Mouse (Mus musculus) thymus, adult 2 months (tissue): Measurements from ENCODE around the gene Lipe. TPM values are rescaled to one million over a fixed set of nuclear protein-coding genes. Genes with fewer than 3 reads are reported as not detected.

Experiments
- DNase-seq: peaks from one replicate; pipeline ENCODE4 v3.0.0; 2021
- H3K27ac ChIP-seq: fragments of 200-500 bp; 2 replicates; pipeline ENCODE4 v1.5.1; 2012; ENCODE audit warnings: low read length, control low read depth; ENCODE audit not compliant: control insufficient read depth, insufficient read depth
- H3K27me3 ChIP-seq: fragments of 200-500 bp; 2 replicates; pipeline ENCODE4 v1.6.1; 2012; ENCODE audit warnings: mild to moderate bottlenecking, low read length, moderate library complexity, mixed read lengths; ENCODE audit not compliant: control insufficient read depth, insufficient read depth
- H3K36me3 ChIP-seq: fragments of 200-500 bp; 2 replicates; pipeline ENCODE4 v1.6.1; 2012; ENCODE audit warnings: mild to moderate bottlenecking, low read length, moderate library complexity; ENCODE audit not compliant: control insufficient read depth, insufficient read depth
- H3K4me1 ChIP-seq: fragments of 200-500 bp; replicated peaks from 2 replicates; pipeline ENCODE4 v1.6.1; 2012; ENCODE audit warnings: low read length; ENCODE audit not compliant: control insufficient read depth, insufficient read depth
- H3K4me3 ChIP-seq: fragments of 200-500 bp; 2 replicates; pipeline ENCODE4 v1.5.1; 2012; ENCODE audit warnings: mild to moderate bottlenecking, low read length, control low read depth, moderate library complexity; ENCODE audit not compliant: control insufficient read depth, insufficient read depth
- CTCF ChIP-seq: fragments of 200-500 bp; IDR thresholded peaks from 2 replicates; pipeline ENCODE4 v1.5.1; 2012; ENCODE audit warnings: mild to moderate bottlenecking, control low read depth, low read length, moderate library complexity, borderline replicate concordance; ENCODE audit not compliant: control insufficient read depth, poor library complexity, insufficient read depth; ENCODE audit errors: extremely low read depth
- POLR2A ChIP-seq: fragments of 200-500 bp; IDR thresholded peaks from 2 replicates; pipeline ENCODE4 v1.6.1; 2012; ENCODE audit warnings: mild to moderate bottlenecking, low read length, control low read depth, moderate library complexity; ENCODE audit not compliant: control insufficient read depth, poor library complexity, insufficient read depth; ENCODE audit errors: extremely low read depth
- WGBS: fragments of 180-500 bp; shearing (Covaris S2); methylation state at CpG from one replicate; pipeline ENCODE4 v1.1.7; 2018; 5-methylcytosine and 5-hydroxymethylcytosine counted together
- polyA plus RNA-seq: library from polyadenylated mRNA; depleted of rRNA; stranded (reverse); fragments of >200 nt; gene quantifications from 2 replicates; pipeline ENCODE4 v1.2.3, GENCODE M21; 2012

Lipe gene
- polyA plus RNA-seq, 1 experiment: 75.3 TPM

DNA sequence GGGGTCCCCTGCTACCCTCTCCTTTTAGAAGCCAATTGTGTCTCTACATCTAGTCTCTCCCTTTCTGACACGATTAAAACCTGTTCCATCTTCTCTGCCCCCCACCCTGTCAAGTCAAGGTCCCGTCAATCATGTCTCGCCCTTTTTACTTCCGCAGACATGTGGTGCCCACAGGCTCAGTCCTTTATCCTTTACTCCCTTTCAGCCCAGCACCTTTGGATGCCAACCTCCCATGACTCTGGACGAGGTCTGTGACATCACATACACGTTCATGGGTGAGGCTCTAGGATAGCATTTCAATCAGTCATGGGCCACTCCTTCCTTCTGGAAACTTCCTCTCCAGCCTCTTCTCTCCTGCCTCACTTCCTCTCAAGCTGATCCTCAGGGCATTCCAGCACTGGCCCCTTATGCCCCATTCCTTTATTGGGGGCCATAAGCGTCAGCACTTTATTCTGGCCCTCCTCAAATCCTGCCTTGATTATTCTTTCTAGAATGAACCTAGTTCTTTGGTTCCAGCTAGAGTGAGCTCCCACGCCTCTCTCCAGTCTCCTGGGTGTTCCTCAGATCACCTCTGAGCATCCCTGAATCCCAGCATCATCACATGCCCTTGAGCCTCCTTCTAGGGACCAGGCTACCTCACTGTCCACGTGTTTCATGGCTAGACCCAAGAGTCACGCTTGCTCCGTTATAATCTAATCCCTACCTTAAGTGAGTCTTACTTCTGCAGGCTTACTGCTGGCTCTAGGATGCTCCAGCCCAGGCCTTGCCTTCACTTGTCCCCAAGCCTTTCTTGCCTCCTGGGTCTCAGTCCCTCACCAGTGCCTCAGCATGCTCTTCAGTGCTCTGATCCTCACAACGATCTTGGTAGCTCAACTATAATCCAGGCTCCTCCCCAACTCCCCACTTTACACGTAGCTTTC, 20.1 kb downstream of the Lipe start:
- no peak overlapping the region for H3K27ac ChIP-seq
- TF ChIP-seq POLR2A (no peak), CTCF (no peak)
- 91% methylated on average over 13 of the region's 13 CpGs for WGBS

DNA sequence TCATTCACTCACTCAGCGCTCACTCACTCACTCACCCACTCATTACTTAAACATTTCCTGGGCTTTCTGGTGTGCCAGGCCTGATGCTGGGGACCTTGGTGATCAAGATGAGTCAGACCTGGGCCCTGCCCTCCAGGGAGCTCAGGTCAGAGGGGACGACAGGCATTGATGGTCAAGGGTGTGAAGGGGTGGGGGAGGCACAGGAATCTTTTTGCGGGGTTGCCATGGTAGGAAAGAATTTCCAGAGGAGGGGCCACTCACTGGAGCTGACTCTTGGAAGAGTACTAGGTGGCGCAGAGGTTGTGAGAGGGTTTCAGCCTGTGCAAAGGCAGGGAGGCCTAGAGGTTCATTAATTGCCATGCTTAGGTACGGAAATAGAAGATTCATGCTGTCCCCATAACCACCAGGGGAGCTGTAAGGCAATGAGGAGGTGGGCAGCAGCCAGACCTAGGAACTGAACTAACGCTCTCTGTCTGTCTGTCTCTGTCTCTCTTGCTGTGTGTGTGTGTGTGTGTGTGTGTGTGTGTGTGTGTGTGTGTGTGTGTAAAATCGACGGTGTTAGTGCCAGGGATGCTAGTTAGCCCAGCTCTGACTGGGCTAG, 21.3 kb downstream of the Lipe start:
- Histone ChIP-seq H3K4me3 (no peak overlapping the region), H3K27ac (no peak overlapping the region), H3K36me3 (no peaks in the 10 kb centered on the region), H3K4me1 (peaks cover 11% of the 10 kb centered on the region), H3K27me3 (no peaks in the 10 kb centered on the region)
- WGBS: 71% methylated on average over 8 of the region's 8 CpGs
- DNase-seq: no peak
- no peak for TF ChIP-seq CTCF
- TF ChIP-seq POLR2A: no peak

More for the DNA sequence above, 20.1 kb downstream of the Lipe start:
- H3K36me3 ChIP-seq: no peaks in the 10 kb centered on the region
- H3K4me3 ChIP-seq: no peak overlapping the region
- DNase-seq: no peak
- H3K27me3 ChIP-seq: no peaks in the 10 kb centered on the region
- H3K4me1 ChIP-seq: peaks cover 11% of the 10 kb centered on the region

DNA sequence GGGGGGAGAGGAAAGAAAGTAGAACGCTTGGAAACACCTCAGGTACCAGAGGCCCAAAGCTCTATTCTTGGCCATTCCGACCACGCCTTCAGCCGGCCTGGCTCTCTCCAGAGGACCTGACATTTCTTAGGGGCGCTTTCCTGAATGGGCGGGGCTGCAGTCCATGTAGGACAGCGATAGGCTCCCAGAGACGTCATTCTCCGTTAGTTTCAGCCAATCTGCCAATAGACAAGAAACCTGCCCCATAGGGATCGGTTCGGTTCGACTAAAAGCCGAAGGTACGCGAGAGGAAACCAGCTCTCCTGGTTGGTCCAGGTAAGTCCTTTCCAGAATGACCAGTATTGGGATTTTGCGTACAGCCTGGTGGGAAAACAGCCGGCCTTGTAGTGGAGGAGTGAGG, 22.0 kb downstream of the Lipe start:
- peak; percentile 13 for DNase-seq
- TF ChIP-seq POLR2A (no peak), CTCF (no peak)
- H3K27me3 ChIP-seq: no peaks in the 10 kb centered on the region
- H3K4me3 ChIP-seq: no peak overlapping the region
- H3K4me1 ChIP-seq: peaks cover 11% of the 10 kb centered on the region
- no peaks in the 10 kb centered on the region for H3K36me3 ChIP-seq
- 61% methylated on average over 17 of the region's 17 CpGs for WGBS
- no peak overlapping the region for H3K27ac ChIP-seq

DNA sequence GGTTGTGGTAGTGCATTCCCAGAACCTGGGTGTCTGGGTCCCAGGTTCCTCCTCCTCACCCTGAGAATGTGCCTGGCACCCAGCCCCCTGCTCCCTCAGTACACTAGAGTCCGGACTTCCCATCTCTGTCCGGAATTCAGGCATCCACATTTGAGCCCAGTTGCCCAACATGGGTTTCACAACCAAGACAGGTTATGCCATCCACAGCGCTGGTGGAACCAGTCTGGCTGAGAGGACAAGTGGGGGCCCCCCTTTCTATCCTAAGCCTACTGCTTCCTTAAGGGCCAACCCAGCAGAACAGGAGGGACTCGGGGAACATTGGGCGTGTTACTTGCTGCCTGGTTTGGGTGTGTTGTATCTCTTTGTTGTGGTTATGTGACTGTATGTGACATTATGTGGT, 26.1 kb downstream of the Lipe start:
- Histone ChIP-seq H3K27ac (no peak overlapping the region), H3K4me1 (no peaks in the 10 kb centered on the region), H3K36me3 (no peaks in the 10 kb centered on the region), H3K4me3 (no peak overlapping the region), H3K27me3 (peaks cover 3% of the 10 kb centered on the region; the same call in 1 of the 2 replicates)
- no peak for TF ChIP-seq CTCF
- no peak for TF ChIP-seq POLR2A
- 79% methylated on average over 5 of the region's 5 CpGs for WGBS
- DNase-seq: no peak

DNA sequence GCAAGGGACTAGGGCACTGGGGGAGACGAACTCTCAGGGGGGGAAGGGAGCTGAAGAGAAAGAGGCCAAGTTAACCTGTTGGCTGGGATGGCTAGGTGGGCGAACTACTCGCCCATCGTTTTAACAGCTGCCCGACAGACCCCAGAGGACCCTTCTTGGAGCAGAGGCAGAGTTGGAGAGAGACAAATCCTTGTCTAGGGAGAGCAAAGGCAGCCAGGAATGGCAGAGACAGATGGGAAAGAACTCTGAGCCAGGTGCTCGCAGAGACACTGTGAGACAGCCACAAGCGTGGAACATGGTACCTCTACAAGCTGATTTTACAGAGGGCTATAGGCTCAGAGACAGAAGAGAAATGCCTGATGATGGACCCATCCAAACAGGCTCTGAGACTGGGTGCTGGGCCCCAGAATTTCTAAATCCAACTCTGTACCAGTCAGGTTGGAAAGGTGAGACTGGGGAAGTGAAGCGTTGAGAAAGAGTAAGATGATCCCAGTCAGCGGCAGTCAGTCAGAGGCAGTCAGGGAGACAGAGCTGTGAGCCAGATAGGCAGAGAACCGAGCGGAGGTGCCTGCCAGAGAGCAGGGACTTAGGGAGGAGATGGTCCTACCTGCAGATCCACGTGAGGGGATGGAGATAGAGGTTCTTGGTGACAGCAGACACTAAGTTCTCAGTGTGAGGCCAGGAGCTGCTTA, 29.3 kb downstream of the Lipe start, which contains the start of gene Cnfn:
Cnfn (minus strand) TSS at position 667 of the 692 bp plus-strand sequence.
- peaks cover 3% of the 10 kb centered on the region; the same call in 1 of the 2 replicates for H3K27me3 ChIP-seq
- no peak for DNase-seq
- WGBS: 78% methylated on average over 12 of the region's 12 CpGs
- TF ChIP-seq CTCF (no peak), POLR2A (no peak)
- no peaks in the 10 kb centered on the region for H3K36me3 ChIP-seq
- H3K4me1 ChIP-seq: no peaks in the 10 kb centered on the region
- H3K27ac ChIP-seq: no peak within 1 kb of the TSS
- H3K4me3 ChIP-seq: no peak within 1 kb of the TSS

DNA sequence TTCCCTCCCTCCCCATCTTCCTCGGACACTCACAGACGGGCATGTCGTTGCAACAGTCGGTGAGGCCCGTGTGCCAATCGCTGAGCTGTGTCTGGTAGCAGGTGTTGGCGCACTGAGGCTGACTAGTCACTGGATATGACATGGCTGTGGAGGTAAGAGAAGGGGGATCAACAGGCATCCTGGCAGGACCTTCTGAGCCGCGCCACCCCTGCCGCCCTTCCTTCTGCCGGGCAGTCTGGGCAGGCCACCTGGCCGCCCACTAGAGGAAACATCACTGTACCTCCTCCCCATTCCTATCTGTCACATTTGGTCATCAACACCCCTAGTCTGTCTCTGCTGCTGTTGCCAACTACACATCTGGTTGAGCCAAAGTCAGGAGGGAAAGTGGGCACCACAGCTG, 30.2 kb downstream of the Lipe start:
- Histone ChIP-seq H3K27me3 (peaks cover 3% of the 10 kb centered on the region; the same call in 1 of the 2 replicates), H3K36me3 (no peaks in the 10 kb centered on the region), H3K4me1 (no peaks in the 10 kb centered on the region), H3K4me3 (no peak overlapping the region), H3K27ac (no peak overlapping the region)
- TF ChIP-seq POLR2A (no peak), CTCF (no peak)
- DNase-seq: no peak
- WGBS: 35% methylated on average over 12 of the region's 12 CpGs
